Mouse (Mus musculus) brown adipose tissue, adult 24 weeks (tissue): ENCODE measurements around the gene Cfap97d2. TPM values are rescaled to one million over a fixed set of nuclear protein-coding genes. Genes with fewer than 3 reads are reported as not detected.

Source experiments
- H3K27ac ChIP-seq: fragments of 200-500 bp; replicated peaks from 2 replicates; pipeline ENCODE4 v1.5.1; 2012; ENCODE audit warnings: low read depth, mild to moderate bottlenecking, low read length
- H3K4me1 ChIP-seq: fragments of 200-500 bp; 2 replicates; pipeline ENCODE4 v1.6.1; 2012; ENCODE audit warnings: low read length, mixed read lengths; ENCODE audit not compliant: control insufficient read depth, insufficient read depth, insufficient read length
- H3K4me3 ChIP-seq: fragments of 200-500 bp; 2 replicates; pipeline ENCODE4 v1.5.1; 2012; ENCODE audit warnings: low read depth, mild to moderate bottlenecking, low read length, moderate library complexity; ENCODE audit not compliant: insufficient read depth
- polyA plus RNA-seq: library from polyadenylated mRNA; stranded (reverse); fragments of >200 nt; gene quantifications from 2 replicates; pipeline ENCODE4 v1.2.4, GENCODE M21; 2012; ENCODE audit not compliant: missing spikeins, insufficient read depth, insufficient read length

Gene Cfap97d2
- polyA plus RNA-seq, 1 experiment, result not detected

GRCm38 (mm10) chr8:13676701-13677412, 28.8 kb upstream of the Cfap97d2 start:
- H3K4me3 ChIP-seq, result peak overlapping the region; percentile 95
- H3K27ac ChIP-seq, result peak overlapping the region; percentile 87
- peaks cover 22% of the 10 kb centered on the region for H3K4me1 ChIP-seq

DNA sequence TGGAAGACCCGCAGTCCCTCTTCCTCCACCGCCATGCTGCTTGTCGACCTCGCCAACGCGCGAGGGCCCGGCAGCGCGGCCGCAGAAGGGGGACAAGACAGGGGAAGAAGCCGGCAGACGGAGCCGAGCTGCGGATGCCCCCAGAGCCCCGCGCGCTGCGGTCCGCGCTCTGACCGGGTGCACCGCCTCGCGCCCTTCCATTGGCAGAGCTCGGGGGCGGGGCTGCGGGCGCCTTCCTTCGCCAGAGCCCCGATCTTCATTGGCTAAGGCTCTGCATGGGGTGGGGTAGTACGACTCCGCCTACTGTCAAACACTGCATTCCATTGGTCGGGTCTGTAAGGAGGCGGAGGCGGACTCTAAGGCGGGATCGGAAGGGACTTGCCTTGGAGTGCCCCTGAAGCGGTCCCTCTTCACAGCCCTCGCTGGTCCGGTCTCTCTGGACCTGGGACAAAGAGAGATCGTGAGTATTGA, 28.2 kb upstream of the Cfap97d2 start, which contains the start of gene Rasa3:
TSS of gene Rasa3 (minus strand) at position 191 of the 471 bp plus-strand sequence.
- H3K4me3 ChIP-seq, result peak within 1 kb of the TSS; percentile 95
- H3K4me1 ChIP-seq, result peaks cover 18% of the 10 kb centered on the region
- peak within 1 kb of the TSS; percentile 87 for H3K27ac ChIP-seq

DNA sequence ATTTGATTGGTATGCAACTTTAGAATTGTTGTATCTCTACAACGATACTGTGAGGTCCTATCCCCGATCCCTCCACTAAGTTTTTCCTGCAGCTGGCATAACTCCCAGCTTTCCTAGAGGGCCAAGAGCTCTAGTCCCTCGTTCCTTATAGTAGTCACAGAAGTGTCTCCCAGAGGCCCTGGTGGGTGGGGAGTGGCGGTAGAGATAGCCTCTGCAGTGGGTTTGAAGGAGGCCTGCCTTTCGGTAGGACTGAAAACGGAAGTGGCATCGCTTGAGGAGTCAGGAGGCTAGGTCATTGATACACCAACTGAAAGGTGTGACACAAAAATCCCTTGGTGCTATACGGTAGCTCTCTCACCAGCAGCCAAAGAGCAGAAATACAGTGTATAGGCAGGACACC, 27.5 kb upstream of the Cfap97d2 start:
- Histone ChIP-seq H3K4me1 (peaks cover 16% of the 10 kb centered on the region), H3K4me3 (peak overlapping the region; percentile 52), H3K27ac (no peak overlapping the region)

- H3K27ac ChIP-seq, result no peak overlapping the region
- no peak overlapping the region for H3K4me3 ChIP-seq
- H3K4me1 ChIP-seq, result no peaks in the 10 kb centered on the region; the same call in 1 of the 2 replicates
Observed at GRCm38 (mm10) chr8:13684131-13684530, 21.6 kb upstream of the Cfap97d2 start.

DNA sequence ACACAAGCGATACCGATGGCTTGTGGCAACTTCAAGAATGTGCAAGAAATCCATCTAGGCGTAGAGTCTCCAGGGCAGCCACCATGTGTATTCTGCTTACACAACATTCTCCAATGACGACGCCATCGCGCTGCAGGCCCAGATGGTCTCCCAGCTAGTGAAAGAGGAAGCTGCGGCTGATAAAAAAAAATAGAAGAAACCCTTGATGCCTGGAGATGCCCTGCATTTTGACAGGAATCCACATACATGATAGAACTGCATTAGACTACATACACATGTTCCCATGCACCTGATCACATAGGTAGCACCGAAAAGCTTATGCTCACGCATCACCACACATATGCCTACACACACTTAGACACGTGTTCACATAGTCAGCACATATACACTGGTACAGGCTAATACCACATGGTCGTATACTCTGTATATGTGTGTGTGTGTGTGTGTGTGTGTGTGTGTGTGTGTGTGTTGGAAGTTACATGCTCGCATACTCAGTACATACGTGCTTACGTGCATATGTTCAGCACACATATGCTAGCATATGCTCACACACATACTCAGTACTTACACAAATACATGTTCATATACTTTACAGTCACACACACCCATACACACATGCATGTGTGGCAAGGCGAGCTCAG, 19.9 kb upstream of the Cfap97d2 start:
- no peaks in the 10 kb centered on the region; the same call in 1 of the 2 replicates for H3K4me1 ChIP-seq
- H3K27ac ChIP-seq, result no peak overlapping the region

DNA sequence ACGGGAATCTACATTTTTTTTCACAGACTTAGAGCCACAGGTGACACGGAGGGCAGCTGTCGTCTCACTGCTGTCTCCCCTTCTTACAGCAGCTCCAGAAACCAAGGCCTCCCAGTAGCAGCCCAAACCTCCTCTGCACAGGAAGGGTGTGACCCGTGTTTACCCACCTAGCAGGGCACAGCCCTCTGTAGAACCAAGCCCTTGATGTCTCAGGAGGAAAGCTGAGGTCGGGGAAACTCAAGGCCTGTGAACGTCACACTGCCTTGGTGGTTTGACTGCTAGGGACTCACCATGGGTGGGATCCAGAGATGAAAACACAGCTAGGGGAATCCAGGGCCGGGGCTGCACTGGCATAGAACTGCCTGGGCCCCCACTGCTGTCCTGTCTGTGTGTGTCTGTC, 19.3 kb upstream of the Cfap97d2 start:
- H3K4me1 ChIP-seq, result no peaks in the 10 kb centered on the region; the same call in 1 of the 2 replicates
- H3K27ac ChIP-seq, result no peak overlapping the region
- H3K4me3 ChIP-seq, result no peak overlapping the region

More for the DNA sequence above, 19.9 kb upstream of the Cfap97d2 start:
- no peak overlapping the region for H3K4me3 ChIP-seq

DNA sequence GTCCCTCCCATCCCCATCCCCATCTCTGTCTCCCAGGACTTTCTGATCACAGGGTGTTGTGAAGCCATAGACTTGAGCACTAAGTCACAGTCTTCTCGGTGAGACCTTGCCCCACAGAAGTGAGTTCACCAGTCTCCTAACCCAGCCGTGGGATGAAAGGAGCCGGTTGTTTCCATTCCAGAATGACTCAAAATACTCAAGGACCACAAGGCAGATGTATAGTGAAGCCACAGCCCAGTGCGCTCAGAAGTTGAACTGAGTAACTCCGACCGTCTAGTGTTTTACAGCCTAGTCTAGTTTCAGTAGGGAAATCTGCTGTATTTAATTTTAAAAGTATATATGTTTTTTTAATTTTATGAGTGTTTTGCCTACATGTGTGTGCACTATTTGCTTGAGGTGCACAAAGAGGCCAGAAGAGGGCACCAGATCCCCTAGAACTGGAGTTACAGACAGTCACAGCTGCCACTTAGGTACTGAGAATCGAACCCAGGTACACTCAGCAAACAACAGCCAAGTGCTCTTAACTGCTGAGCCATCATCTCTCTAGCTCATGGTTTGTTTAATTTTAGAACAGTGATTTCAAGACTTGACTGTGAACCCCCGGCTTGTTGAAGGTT, 18.5 kb upstream of the Cfap97d2 start:
- Histone ChIP-seq H3K4me1 (no peaks in the 10 kb centered on the region; the same call in 1 of the 2 replicates), H3K27ac (no peak overlapping the region), H3K4me3 (no peak overlapping the region)

- no peak overlapping the region for H3K27ac ChIP-seq
- H3K4me3 ChIP-seq, result no peak overlapping the region
- no peaks in the 10 kb centered on the region; the same call in 1 of the 2 replicates for H3K4me1 ChIP-seq
Observed at GRCm38 (mm10) chr8:13687941-13688340, 17.7 kb upstream of the Cfap97d2 start.

DNA sequence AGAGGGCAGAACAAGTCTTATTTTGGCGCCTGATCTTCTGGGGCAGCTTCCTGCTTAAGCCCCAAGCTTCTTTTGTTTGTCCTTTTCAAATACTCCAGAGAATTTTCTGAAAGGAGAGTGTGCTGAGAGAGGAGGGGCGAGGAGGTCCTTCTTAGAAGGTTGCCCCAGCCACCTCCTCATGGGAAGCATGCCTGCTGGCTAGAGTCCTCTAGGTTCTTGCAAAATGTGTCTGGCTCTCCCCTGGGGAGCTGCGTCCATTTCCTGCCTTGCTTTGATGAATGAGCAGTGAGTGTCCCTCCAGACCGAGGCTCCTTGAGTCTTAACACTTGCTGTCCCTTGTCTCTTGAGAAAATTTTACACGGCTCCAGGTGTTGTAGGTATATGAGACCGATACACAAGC, 17.2 kb upstream of the Cfap97d2 start:
- Histone ChIP-seq H3K4me1 (no peaks in the 10 kb centered on the region; the same call in 1 of the 2 replicates), H3K4me3 (no peak overlapping the region), H3K27ac (no peak overlapping the region)

- Histone ChIP-seq H3K27ac (no peak overlapping the region), H3K4me1 (no peaks in the 10 kb centered on the region; the same call in 1 of the 2 replicates), H3K4me3 (no peak overlapping the region)
Observed at GRCm38 (mm10) chr8:13689331-13689730, 16.4 kb upstream of the Cfap97d2 start.

DNA sequence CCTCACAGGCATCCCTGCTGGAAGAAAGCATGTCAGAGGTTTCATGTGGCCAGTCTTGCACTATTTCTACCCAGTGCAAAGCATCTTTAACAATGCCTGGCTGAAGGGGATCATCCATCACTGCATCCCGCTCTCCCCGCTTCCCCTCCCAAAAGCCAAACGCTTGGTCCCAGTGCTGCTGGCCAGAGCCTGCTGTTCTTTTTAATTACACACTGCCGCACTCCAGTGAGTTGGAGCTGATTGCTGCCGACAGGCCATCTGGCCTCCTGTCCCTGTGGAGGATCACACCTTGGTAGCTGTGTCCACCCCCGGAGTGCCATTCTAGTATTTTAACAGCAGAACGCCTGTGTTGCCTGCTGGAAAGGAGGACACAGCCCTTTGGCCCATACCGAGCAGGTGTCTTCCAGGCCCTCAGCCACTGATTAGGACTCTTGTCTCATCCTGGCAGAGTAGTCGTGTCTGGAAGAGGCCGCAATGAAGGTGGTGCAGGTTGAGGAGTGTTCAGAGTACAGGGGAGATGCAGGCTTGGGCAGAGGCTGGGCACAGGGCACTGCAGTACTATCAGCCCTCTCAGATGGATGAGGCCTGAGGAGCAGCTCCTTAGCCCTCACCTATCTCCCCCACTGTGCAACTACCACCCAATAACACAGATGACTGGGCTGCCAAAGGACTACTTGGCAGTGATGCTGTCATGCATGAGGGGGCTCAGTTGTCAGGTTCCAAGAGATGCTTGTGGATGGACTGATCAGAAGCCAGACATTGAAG, 13.2 kb upstream of the Cfap97d2 start:
- H3K27ac ChIP-seq, result no peak overlapping the region
- H3K4me3 ChIP-seq, result no peak overlapping the region
- H3K4me1 ChIP-seq, result no peaks in the 10 kb centered on the region; the same call in 1 of the 2 replicates

- Histone ChIP-seq H3K4me1 (no peaks in the 10 kb centered on the region), H3K4me3 (no peak overlapping the region), H3K27ac (no peak overlapping the region)
Observed at GRCm38 (mm10) chr8:13694735-13695134, 11.0 kb upstream of the Cfap97d2 start.

DNA sequence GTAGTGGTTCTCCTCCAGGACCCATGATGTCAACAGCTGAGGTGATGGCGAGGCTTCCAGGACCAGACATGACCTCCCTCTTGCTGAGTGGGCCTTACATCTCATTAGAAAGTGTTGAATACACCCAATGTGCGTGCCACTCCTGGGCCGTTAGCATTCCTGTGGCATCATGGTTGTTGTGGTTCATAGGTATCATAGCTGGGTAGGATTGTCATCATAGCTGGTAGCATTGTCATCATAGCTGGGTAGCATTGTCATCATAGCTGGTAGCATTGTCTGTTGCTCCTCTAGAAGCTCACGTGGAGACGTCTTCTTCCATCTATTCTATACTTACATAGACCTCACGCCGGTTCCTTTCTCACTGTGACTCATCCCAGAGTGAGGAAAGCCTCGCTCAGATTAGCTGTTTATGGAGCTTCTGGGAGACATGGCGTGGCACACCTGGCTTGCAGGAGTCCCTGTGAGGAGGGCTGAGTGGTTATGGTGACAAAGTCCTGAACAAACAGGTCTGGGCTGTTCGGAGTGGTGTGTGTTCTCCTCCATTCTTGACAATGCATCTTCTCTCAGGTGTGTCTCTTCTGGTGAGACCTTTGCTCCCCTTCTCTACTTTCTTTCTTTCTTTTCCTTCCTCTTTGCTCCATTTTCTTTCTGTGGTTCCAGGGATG, 10.4 kb upstream of the Cfap97d2 start:
- no peak overlapping the region for H3K27ac ChIP-seq
- no peaks in the 10 kb centered on the region for H3K4me1 ChIP-seq
- H3K4me3 ChIP-seq, result no peak overlapping the region

- Histone ChIP-seq H3K4me1 (no peaks in the 10 kb centered on the region), H3K4me3 (no peak overlapping the region), H3K27ac (no peak overlapping the region)
Observed at GRCm38 (mm10) chr8:13696157-13696556, 9.5 kb upstream of the Cfap97d2 start.
